Mouse (Mus musculus) bone marrow, adult 2 months (tissue): ENCODE data around the gene Tomm40l. TPM values are rescaled to one million over a fixed set of nuclear protein-coding genes. Genes with fewer than 3 reads are reported as not detected.

Experiments used
- H3K27ac ChIP-seq: fragments of 200-500 bp; 2 replicates; pipeline ENCODE4 v1.5.1; 2012; ENCODE audit warnings: low read depth, mild to moderate bottlenecking, control low read depth, inconsistent platforms, low read length; ENCODE audit not compliant: control insufficient read depth, poor library complexity, insufficient read depth
- H3K4me1 ChIP-seq: fragments of 200-500 bp; 2 replicates; pipeline ENCODE4 v1.6.1; 2011; ENCODE audit warnings: low read length; ENCODE audit not compliant: control insufficient read depth, insufficient read depth
- H3K4me3 ChIP-seq: fragments of 200-500 bp; replicated peaks from 2 replicates; pipeline ENCODE3; 2011; ENCODE audit warnings: mild to moderate bottlenecking, low read depth, low read length, control low read depth; ENCODE audit not compliant: control insufficient read depth
- CTCF ChIP-seq: fragments of 200-500 bp; IDR thresholded peaks from 2 replicates; pipeline ENCODE4 v1.5.1; 2011; ENCODE audit warnings: low read length, control low read depth; ENCODE audit not compliant: control insufficient read depth, insufficient read depth
- POLR2A ChIP-seq: fragments of 200-500 bp; IDR thresholded peaks from 2 replicates; pipeline ENCODE4 v1.6.1; 2011; ENCODE audit warnings: low read depth, mild to moderate bottlenecking, control low read depth, low read length, borderline replicate concordance; ENCODE audit not compliant: control insufficient read depth
- WGBS: fragments of 180-500 bp; shearing (Covaris S2); methylation state at CpG from one replicate; pipeline ENCODE4 v1.1.7; 2018; 5-methylcytosine and 5-hydroxymethylcytosine counted together
- polyA plus RNA-seq: library from polyadenylated mRNA; stranded (reverse); fragments of >200 nt; gene quantifications from 2 replicates; pipeline ENCODE4 v1.2.4, GENCODE M21; 2011; ENCODE audit warnings: low replicate concordance; ENCODE audit not compliant: missing spikeins, insufficient read depth, insufficient read length

The Tomm40l gene
- polyA plus RNA-seq, 1 experiment = 20.1 TPM

DNA sequence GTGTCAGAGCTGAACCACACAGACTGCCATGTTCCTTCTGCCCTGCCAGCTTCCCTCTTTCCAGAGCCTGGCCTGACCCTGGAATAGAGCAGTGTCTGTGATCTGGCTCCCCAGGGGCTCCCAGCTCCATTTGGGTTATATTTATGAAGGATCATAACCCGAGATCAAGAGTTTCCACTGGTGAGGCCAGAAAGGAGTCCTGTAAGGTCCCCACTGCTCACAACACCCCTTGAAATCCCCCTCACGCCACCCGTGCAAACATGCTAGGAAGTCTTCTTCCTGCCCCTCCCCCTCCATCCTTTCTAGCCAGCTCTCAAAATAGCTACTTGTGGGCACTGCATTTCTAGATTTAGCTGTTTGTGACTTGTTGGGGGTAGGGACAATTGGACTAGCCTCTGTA lies 38.7 kb downstream of the Tomm40l start:
- TF ChIP-seq POLR2A (no peak), CTCF (no peak)
- WGBS = 9% methylated on average over 3 of the region's 3 CpGs
- Histone ChIP-seq H3K4me1 (no peaks in the 10 kb centered on the region; the same call in 1 of the 2 replicates), H3K27ac (no peak overlapping the region), H3K4me3 (no peak overlapping the region)

DNA sequence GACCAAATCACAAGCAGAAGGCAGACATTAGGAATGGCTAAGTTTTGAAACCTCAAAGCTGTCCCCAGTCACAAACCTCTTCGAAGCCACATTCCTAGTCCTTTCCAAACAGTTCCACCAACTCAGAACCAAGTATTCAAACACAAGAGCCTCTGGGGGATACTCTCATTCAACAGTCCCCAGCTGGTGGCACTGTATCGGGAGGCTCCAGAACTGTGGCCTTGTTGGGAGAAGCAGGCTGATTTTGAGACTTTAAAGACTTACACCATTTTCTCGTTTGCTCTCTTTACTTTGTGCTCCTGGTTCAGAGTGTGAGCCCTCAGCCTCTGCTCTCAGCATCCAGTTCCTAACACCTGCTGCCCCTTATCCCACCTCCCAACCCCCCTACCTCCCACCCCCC lies 39.3 kb downstream of the Tomm40l start:
- TF ChIP-seq CTCF (no peak), POLR2A (no peak)
- WGBS = 78% methylated on average over 3 of the region's 3 CpGs
- H3K27ac ChIP-seq = no peak overlapping the region
- no peaks in the 10 kb centered on the region; the same call in 1 of the 2 replicates for H3K4me1 ChIP-seq
- no peak overlapping the region for H3K4me3 ChIP-seq

GRCm38 (mm10) chr1:171179487-171180171 lies 42.7 kb downstream of the Tomm40l start:
- no peak for TF ChIP-seq CTCF
- TF ChIP-seq POLR2A = no peak
- Histone ChIP-seq H3K4me3 (no peak overlapping the region), H3K27ac (no peak overlapping the region), H3K4me1 (no peaks in the 10 kb centered on the region; the same call in 1 of the 2 replicates)
- WGBS = 65% methylated on average over 5 of the region's 5 CpGs

DNA sequence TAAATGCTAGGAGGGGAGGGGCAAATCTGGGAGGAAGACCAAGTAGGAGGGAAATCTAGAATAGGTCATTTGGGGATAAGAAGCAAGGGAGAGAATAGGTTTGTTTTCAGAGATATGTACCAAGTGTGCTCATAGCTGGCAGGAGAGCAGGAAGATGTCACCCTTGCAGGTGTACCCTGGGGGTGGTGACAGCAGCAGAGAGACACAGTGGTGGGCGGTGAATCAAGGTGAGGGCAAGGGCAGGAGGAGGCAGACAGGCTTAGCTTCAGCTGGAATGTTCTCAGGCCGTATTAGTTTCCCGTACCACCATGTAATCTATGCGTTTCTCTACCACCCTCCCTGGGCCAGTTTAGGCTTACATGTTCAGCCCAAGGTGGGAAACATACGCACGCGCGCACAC lies 49.5 kb downstream of the Tomm40l start:
- WGBS = 90% methylated on average over 8 of the region's 8 CpGs
- H3K27ac ChIP-seq = no peak overlapping the region
- no peak overlapping the region for H3K4me3 ChIP-seq
- H3K4me1 ChIP-seq = no peaks in the 10 kb centered on the region; the same call in 1 of the 2 replicates
- TF ChIP-seq CTCF (no peak), POLR2A (no peak)

- TF ChIP-seq POLR2A (no peak), CTCF (no peak)
- H3K4me1 ChIP-seq = no peaks in the 10 kb centered on the region; the same call in 1 of the 2 replicates
Observed at GRCm38 (mm10) chr1:171171138-171171537, 51.2 kb downstream of the Tomm40l start.

DNA sequence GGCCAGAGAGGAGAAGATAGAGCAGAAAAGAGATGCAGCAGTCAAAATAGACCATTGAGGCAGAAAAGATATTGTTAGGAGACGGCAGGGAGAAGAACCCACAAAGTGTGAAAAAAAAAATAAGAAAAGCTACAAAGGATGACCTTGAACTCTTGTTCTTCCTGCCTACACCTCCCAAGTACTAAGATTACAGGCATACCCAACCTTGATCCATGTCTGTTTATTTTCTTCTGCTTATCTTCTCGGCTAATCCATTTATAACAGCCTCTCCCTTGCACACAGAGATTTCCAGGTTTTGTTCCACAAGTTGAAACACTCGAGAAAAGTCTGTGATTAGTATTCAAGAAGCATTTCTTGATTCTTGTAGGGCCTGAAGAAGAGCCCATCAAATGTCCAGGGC lies 52.4 kb downstream of the Tomm40l start:
- WGBS = 69% methylated on average over 3 of the region's 3 CpGs
- TF ChIP-seq POLR2A (no peak), CTCF (no peak)
- Histone ChIP-seq H3K4me1 (no peaks in the 10 kb centered on the region; the same call in 1 of the 2 replicates), H3K27ac (no peak overlapping the region), H3K4me3 (no peak overlapping the region)

More at GRCm38 (mm10) chr1:171171138-171171537, 51.2 kb downstream of the Tomm40l start:
- 5% methylated on average over 3 of the region's 3 CpGs for WGBS
- Histone ChIP-seq H3K27ac (no peak overlapping the region), H3K4me3 (no peak overlapping the region)

GRCm38 (mm10) chr1:171168906-171169305 lies 53.4 kb downstream of the Tomm40l start:
- H3K4me3 ChIP-seq = no peak overlapping the region
- H3K27ac ChIP-seq = no peak overlapping the region
- TF ChIP-seq POLR2A (no peak), CTCF (no peak)
- no peaks in the 10 kb centered on the region; the same call in 1 of the 2 replicates for H3K4me1 ChIP-seq
- 76% methylated on average over 12 of the region's 12 CpGs for WGBS

Other genes starting within 250 kb of the Tomm40l start
- 23.0 and 75.4 TPM in 2 replicates for gene Fcgr2b, start 246.0 kb downstream of the Tomm40l start, polyA plus RNA-seq
- gene Fcgr4, start 203.6 kb downstream of the Tomm40l start, polyA plus RNA-seq = 10.4 and 24.3 TPM in 2 replicates
- gene Fcgr3, start 157.6 kb downstream of the Tomm40l start, polyA plus RNA-seq = 18.2 and 56.7 TPM in 2 replicates
- gene Cfap126, start 108.6 kb downstream of the Tomm40l start, polyA plus RNA-seq = not detected in 2 replicates
- 63.6 and 72.1 TPM in 2 replicates for gene Sdhc, start 71.9 kb downstream of the Tomm40l start, polyA plus RNA-seq
- not detected in 2 replicates for gene Mpz, start 71.8 kb downstream of the Tomm40l start, polyA plus RNA-seq
- 4.3 and 5.1 TPM in 2 replicates for gene Pcp4l1, start 26.2 kb downstream of the Tomm40l start, polyA plus RNA-seq
- 0.80 and 1.0 TPM in 2 replicates for gene Nr1i3, start 8.5 kb downstream of the Tomm40l start, polyA plus RNA-seq
- gene Apoa2, start 2.5 kb upstream of the Tomm40l start, polyA plus RNA-seq = 66.3 and 203 TPM in 2 replicates
- gene Fcer1g, start 11.9 kb upstream of the Tomm40l start, polyA plus RNA-seq = 102 and 317 TPM in 2 replicates
- gene Adamts4, start 27.9 kb upstream of the Tomm40l start, polyA plus RNA-seq = 0.25 TPM in 1 of 2 replicates, not detected in the other
- 109 and 134 TPM in 2 replicates for gene Ndufs2, start 28.9 kb upstream of the Tomm40l start, polyA plus RNA-seq
- gene B4galt3, start 47.8 kb upstream of the Tomm40l start, polyA plus RNA-seq = 29.8 and 67.5 TPM in 2 replicates
- gene Ppox, start 58.7 kb upstream of the Tomm40l start, polyA plus RNA-seq = 197 and 282 TPM in 2 replicates
- gene Usp21, start 65.5 kb upstream of the Tomm40l start, polyA plus RNA-seq = 39.1 and 60.0 TPM in 2 replicates
- 34.0 and 84.2 TPM in 2 replicates for gene Ufc1, start 72.5 kb upstream of the Tomm40l start, polyA plus RNA-seq
- gene Dedd, start 106.6 kb upstream of the Tomm40l start, polyA plus RNA-seq = 31.6 and 49.7 TPM in 2 replicates
- 16.0 and 18.8 TPM in 2 replicates for gene Nit1, start 123.1 kb upstream of the Tomm40l start, polyA plus RNA-seq
- 73.2 and 94.4 TPM in 2 replicates for gene Pfdn2, start 123.2 kb upstream of the Tomm40l start, polyA plus RNA-seq
- gene Klhdc9, start 138.3 kb upstream of the Tomm40l start, polyA plus RNA-seq = 1.3 TPM in 1 of 2 replicates, not detected in the other
- gene Nectin4, start 147.6 kb upstream of the Tomm40l start, polyA plus RNA-seq = 0.27 and 1.1 TPM in 2 replicates
- 36.8 and 72.9 TPM in 2 replicates for gene Arhgap30, start 166.4 kb upstream of the Tomm40l start, polyA plus RNA-seq
- 48.6 and 92.2 TPM in 2 replicates for gene Usf1, start 188.8 kb upstream of the Tomm40l start, polyA plus RNA-seq
- 8.7 and 19.3 TPM in 2 replicates for gene Tstd1, start 196.4 kb upstream of the Tomm40l start, polyA plus RNA-seq
- gene F11r, start 215.0 kb upstream of the Tomm40l start, polyA plus RNA-seq = 13.2 and 21.5 TPM in 2 replicates